Mouse (Mus musculus) embryonic fibroblast, embryonic 13.5 days (primary cell): ENCODE data around the gene Cfap161. TPM values are rescaled to one million over a fixed set of nuclear protein-coding genes. Genes with fewer than 3 reads are reported as not detected.
A peak's percentile ranks its signal among the peaks of the same experiment; 100 is the strongest.

ENCODE experiments used
- H3K27ac ChIP-seq: 2 replicates; pipeline ENCODE4 v1.5.1; 2012; ENCODE audit warnings: low read length, control low read depth, inconsistent platforms; ENCODE audit not compliant: insufficient read depth
- H3K4me1 ChIP-seq: 2 replicates; pipeline ENCODE4 v1.6.1; 2011; ENCODE audit warnings: low read length; ENCODE audit not compliant: control insufficient read depth, insufficient read depth
- H3K4me3 ChIP-seq: 2 replicates; pipeline ENCODE4 v1.5.1; 2011; ENCODE audit warnings: mild to moderate bottlenecking, control low read depth, low read length; ENCODE audit not compliant: insufficient read depth
- CTCF ChIP-seq: IDR thresholded peaks from 2 replicates; pipeline ENCODE4 v1.5.1; 2011; ENCODE audit warnings: mild to moderate bottlenecking, control low read depth, low read length, moderate library complexity, borderline replicate concordance; ENCODE audit not compliant: insufficient read depth
- POLR2A ChIP-seq: IDR thresholded peaks from 2 replicates; pipeline ENCODE4 v1.6.1; 2011; ENCODE audit warnings: low read depth, mild to moderate bottlenecking, control low read depth, low read length, moderate library complexity
- polyA plus RNA-seq: library from polyadenylated mRNA; stranded (reverse); fragments of >200 nt; gene quantifications from 2 replicates; pipeline ENCODE4 v1.2.4, GENCODE M21; 2011; ENCODE audit warnings: low read depth; ENCODE audit not compliant: missing spikeins, insufficient read length

Cfap161 gene
- polyA plus RNA-seq, 1 experiment, result not detected

- no peaks in the 10 kb centered on the region; the same call in 1 of the 2 replicates for H3K4me1 ChIP-seq
- TF ChIP-seq CTCF (no peak), POLR2A (no peak)
Observed at GRCm38 (mm10) chr7:83779028-83779427, 15.7 kb downstream of the Cfap161 start.

DNA sequence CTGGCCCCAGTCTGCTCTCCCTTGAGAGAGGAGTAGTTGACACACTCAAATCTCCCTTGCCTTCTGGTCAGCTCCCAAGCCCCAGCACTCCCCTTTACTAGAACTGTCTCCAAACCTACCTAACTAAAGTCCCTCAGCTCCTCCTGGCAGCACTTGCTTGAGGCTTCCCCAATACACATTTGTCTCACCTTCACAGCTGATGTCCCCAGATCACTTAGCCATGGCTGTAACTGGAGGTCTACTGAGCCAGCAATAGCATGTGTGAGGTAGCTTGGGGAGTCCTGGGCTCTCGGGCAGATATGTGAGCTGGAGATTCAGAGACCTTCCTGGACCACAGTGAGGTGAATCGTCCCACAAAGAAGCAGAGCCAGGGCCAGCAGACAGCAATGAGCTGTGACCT, 16.2 kb downstream of the Cfap161 start:
- no peak for TF ChIP-seq POLR2A
- TF ChIP-seq CTCF, result no peak
- Histone ChIP-seq H3K4me1 (no peaks in the 10 kb centered on the region; the same call in 1 of the 2 replicates), H3K27ac (no peak overlapping the region), H3K4me3 (no peak overlapping the region)

More at GRCm38 (mm10) chr7:83779028-83779427, 15.7 kb downstream of the Cfap161 start:
- Histone ChIP-seq H3K27ac (no peak overlapping the region), H3K4me3 (no peak overlapping the region)

- peaks cover 2% of the 10 kb centered on the region for H3K4me1 ChIP-seq
- H3K4me3 ChIP-seq, result no peak overlapping the region
- H3K27ac ChIP-seq, result no peak overlapping the region
- TF ChIP-seq CTCF, result no peak
Observed at GRCm38 (mm10) chr7:83774721-83775120, 20.0 kb downstream of the Cfap161 start.

DNA sequence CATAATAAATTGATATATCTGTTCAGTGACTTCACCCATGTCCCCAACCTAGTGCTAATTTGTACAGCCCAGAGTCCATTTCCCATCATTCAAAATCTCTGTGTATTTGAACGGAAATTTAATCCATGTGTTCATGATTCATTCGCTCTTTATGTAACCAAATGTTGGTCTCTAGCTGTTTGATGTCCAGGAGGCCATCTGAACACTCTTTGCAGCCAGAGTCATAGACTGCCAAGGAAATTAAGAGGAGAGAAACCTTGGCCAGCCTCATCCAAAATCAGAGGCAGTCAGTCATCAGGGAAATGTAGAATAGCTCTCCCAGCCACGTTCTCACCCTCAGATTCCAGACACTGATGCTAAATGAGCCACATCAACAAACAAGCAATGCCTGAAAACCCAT, 31.0 kb downstream of the Cfap161 start:
- H3K4me1 ChIP-seq, result no peaks in the 10 kb centered on the region
- TF ChIP-seq CTCF (no peak), POLR2A (no peak)
- H3K27ac ChIP-seq, result peak overlapping the region; percentile 34; the same call in 1 of the 2 replicates
- H3K4me3 ChIP-seq, result no peak overlapping the region

DNA sequence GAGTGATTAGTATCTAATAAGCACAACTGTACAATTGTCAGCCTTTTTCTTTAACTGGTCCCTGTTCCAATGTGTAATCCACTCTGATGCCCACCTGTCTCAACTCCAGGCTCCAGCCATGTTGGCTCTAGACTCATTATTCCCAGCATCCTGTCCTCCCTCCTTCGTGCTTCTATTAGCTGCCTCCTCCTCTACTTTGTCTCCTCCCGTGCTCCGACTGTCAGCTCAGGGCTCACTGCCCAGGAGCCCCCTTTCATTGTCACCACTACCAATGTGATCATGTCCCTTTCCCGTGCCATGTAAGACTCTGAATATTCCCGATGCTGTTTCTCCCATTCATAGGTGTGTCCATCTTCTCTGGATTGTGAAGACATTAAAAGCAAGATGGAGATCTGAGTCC, 32.3 kb downstream of the Cfap161 start:
- Histone ChIP-seq H3K27ac (no peak overlapping the region), H3K4me1 (no peaks in the 10 kb centered on the region), H3K4me3 (no peak overlapping the region)
- TF ChIP-seq POLR2A (no peak), CTCF (no peak)

DNA sequence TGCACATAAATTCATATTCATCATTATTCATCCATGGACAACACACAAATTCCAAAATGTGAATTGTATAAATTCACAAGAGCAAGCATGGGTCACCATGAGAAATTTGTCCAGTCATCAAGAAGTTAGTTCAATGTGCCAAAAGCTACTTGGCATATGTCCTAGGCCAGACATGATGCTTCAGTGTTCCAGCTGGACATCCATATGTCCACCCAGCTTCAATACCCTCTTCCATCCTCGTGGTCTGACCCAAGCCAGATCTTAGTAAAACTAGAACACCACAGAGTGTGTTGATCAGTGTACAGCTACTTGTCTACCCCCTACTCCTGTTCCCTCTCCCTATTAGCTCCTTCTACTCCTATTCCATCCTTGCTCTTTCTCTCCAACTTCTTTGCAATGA, 43.6 kb downstream of the Cfap161 start:
- H3K27ac ChIP-seq, result no peak overlapping the region
- no peak overlapping the region for H3K4me3 ChIP-seq
- TF ChIP-seq CTCF (no peak), POLR2A (no peak)
- no peaks in the 10 kb centered on the region for H3K4me1 ChIP-seq

GRCm38 (mm10) chr7:83748405-83748804, 46.3 kb downstream of the Cfap161 start:
- no peak overlapping the region for H3K4me3 ChIP-seq
- H3K27ac ChIP-seq, result no peak overlapping the region
- TF ChIP-seq CTCF (no peak), POLR2A (no peak)
- no peaks in the 10 kb centered on the region; the same call in 1 of the 2 replicates for H3K4me1 ChIP-seq

DNA sequence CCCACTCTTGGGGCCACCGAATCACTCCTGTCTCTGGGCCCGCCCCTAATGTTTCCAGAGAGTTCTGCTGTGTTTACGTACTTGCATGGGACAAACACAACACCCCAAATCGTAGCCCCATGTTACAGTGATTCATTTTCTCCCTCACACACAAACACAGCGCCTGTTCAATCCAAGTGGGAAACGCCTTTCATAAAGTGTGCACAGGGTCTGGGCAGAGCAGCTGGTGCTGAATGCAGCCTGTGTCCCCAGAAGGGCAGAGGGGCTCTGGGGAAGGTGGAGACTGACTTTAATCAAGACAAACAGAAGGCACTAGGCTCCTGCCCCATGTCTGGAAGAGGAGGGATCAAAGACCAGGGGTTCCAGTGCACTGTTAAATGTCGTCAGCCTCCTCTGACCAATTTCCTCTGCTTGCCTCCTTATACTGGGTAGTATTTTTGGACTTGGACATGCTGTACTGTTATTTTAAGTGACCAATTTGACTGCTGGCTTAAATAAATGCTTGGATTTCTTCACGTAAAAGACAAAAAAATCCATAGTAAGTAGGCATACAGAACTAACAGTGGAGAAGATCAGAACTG, 48.5 kb downstream of the Cfap161 start:
- H3K4me1 ChIP-seq, result no peaks in the 10 kb centered on the region; the same call in 1 of the 2 replicates
- H3K4me3 ChIP-seq, result no peak overlapping the region
- TF ChIP-seq CTCF (no peak), POLR2A (no peak)
- no peak overlapping the region for H3K27ac ChIP-seq

DNA sequence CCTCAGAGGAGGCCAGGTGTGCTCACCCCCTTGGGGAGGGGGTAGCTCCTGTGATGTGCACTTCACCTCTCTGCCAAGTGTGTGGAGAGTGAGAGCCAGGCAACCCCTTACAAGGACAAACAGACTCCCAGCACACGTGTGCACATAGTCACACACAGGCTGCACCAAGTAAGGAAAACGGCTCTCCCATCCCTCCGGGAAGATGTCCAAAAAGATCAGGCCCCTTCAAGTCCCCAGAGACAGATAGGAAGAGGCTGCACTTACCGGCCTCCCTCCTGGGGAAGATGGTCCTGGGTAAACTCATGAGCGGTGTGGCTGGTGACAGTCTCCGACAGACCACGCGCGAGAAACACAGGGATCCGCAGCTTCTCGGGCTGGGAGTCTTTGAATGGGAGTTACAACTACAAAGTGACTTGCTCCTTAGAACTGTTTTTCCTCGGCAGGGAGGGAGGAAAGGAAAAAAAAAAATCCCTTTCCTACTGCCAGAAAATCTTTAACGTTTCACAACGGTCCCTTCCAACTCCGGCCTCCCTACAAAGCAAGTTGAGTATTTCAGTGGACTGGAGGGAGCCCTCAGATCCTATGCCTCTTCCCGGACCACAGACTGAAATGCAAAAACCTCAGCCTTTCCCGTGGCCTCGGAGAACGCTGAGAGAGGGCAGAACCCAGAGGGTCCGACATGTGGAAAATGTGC, 49.1 kb downstream of the Cfap161 start, which contains the start of gene Il16:
Gene Il16, minus strand, starts transcription at position 314 of the 694 bp plus-strand sequence.
- Histone ChIP-seq H3K4me3 (no peak within 1 kb of the TSS), H3K4me1 (no peaks in the 10 kb centered on the region; the same call in 1 of the 2 replicates), H3K27ac (no peak within 1 kb of the TSS)
- TF ChIP-seq CTCF (no peak), POLR2A (no peak)

DNA sequence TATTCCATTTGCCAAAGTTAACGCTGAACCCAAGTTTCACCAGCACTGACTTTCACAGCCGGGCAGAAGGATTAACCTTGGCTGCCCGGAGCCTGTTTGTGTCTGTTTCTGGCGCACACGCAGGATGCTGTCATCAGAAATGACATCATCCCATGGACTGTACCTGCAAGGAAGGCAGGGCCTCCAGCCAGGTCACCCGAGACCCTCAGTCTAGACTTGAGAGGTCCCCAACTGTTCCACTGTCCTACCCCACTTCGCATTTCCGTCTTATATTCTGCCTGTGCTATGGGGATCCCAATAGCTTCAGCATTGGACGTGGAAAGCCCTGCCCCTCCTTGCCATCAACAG, 49.6 kb downstream of the Cfap161 start:
- H3K4me1 ChIP-seq, result no peaks in the 10 kb centered on the region; the same call in 1 of the 2 replicates

More for the DNA sequence above, 49.6 kb downstream of the Cfap161 start:
- TF ChIP-seq CTCF (no peak), POLR2A (no peak)
- no peak overlapping the region for H3K4me3 ChIP-seq
- no peak overlapping the region for H3K27ac ChIP-seq
